Mouse (Mus musculus) kidney, adult 2 months (tissue): ENCODE results near the gene Oxct2a. TPM values are rescaled to one million over a fixed set of nuclear protein-coding genes. Genes with fewer than 3 reads are reported as not detected.
"Not testable (repeated sequence)": the region's sequence is repeated elsewhere in the genome, so short reads cannot be mapped to it uniquely, and the experiment has no call there.

Source experiments
- DNase-seq: peaks from one replicate; pipeline ENCODE4 v3.0.0; 2021
- H3K27ac ChIP-seq: fragments of 200-500 bp; 2 replicates; pipeline ENCODE4 v1.5.1; 2012; ENCODE audit warnings: low read depth, low read length, control low read depth, inconsistent platforms; ENCODE audit not compliant: insufficient read depth
- H3K27me3 ChIP-seq: fragments of 200-500 bp; replicated peaks from 2 replicates; pipeline ENCODE4 v1.6.1; 2012; ENCODE audit warnings: mild to moderate bottlenecking, moderate library complexity, low read length, inconsistent platforms; ENCODE audit not compliant: control insufficient read depth, insufficient read depth
- H3K36me3 ChIP-seq: fragments of 200-500 bp; 2 replicates; pipeline ENCODE4 v1.6.1; 2012; ENCODE audit warnings: mild to moderate bottlenecking, moderate library complexity, low read length, inconsistent platforms; ENCODE audit not compliant: control insufficient read depth, insufficient read depth
- H3K4me1 ChIP-seq: fragments of 200-500 bp; 2 replicates; pipeline ENCODE4 v1.6.1; 2011; ENCODE audit warnings: low read length; ENCODE audit not compliant: control insufficient read depth, insufficient read depth
- H3K4me3 ChIP-seq: fragments of 200-500 bp; 2 replicates; pipeline ENCODE4 v1.5.1; 2011; ENCODE audit warnings: mild to moderate bottlenecking, low read depth, low read length, control low read depth; ENCODE audit not compliant: insufficient read depth
- CTCF ChIP-seq: fragments of 200-500 bp; conservative IDR thresholded peaks from 2 replicates; pipeline ENCODE4 v1.5.1; 2011; ENCODE audit warnings: low read depth, mild to moderate bottlenecking, control low read depth, low read length, moderate library complexity, mixed read lengths; ENCODE audit not compliant: insufficient read depth, insufficient read length
- POLR2A ChIP-seq: fragments of 200-500 bp; IDR thresholded peaks from one replicate; pipeline ENCODE4 v1.6.1; 2011; ENCODE audit warnings: low read depth, low read length, control low read depth
- WGBS: fragments of 180-500 bp; shearing (Covaris S2); methylation state at CpG from one replicate; pipeline ENCODE4 v1.1.7; 2018; 5-methylcytosine and 5-hydroxymethylcytosine counted together
- polyA plus RNA-seq: library from polyadenylated mRNA; depleted of rRNA; stranded (reverse); fragments of >200 nt; gene quantifications from 2 replicates; pipeline ENCODE4 v1.2.3, GENCODE M21; 2012

Gene Oxct2a
- polyA plus RNA-seq, 1 experiment, result 0.11 TPM

DNA sequence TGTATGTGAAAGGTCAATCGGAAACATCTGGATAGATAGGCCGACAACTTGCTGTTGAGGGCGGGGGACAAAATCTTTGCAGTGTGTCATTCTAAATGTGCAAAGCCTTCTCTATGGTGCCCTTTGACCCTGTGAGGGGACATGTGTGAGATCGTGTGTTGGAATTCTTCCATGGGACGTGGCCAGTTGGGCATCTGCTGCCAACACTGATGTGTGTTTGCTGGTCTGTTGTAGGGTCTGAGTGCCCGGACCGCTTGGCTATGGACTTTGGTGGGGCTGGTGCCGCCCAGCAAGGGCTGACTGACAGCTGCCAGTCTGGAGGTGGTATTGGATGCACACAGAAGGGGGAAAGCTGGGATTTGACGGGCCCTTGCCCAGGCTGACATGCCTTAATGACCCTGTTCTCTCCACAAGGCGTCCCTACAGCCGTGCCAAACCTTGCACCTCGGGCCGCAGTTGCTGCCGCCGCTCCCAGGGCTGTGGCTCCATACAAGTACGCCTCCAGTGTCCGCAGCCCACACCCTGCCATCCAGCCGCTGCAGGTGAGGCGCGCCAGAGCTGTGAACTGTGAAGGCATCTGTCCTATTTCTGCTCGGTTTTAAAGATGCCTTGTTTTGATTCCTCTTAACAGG, 27.8 kb downstream of the Oxct2a start:
- no peak for DNase-seq
- H3K27ac ChIP-seq, result no peak overlapping the region
- WGBS, result 79% methylated on average over 21 of the region's 21 CpGs
- H3K4me3 ChIP-seq, result no peak overlapping the region
- peaks cover 10% of the 10 kb centered on the region for H3K36me3 ChIP-seq
- TF ChIP-seq CTCF, result no peak
- TF ChIP-seq POLR2A, result no peak
- H3K27me3 ChIP-seq, result no peaks in the 10 kb centered on the region
- H3K4me1 ChIP-seq, result no peaks in the 10 kb centered on the region

DNA sequence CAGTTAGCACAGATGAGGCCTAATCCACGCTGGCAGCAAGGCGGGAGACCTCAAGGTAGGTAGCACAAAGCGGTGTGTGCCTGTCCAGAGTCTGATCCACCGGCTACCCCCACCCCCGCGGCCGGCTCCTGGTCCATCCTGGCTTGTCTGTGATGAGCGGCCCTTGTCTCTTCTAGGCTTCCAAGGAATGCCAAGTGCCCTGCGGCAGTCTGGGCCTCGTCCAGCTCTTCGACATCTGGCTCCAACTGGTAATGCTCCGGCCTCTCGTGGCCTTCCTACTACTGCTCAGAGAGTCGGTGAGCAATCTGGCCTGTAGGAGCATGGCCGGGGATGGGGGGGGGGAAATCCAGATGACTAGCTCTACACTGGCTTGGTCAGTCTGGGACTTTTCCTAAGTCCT, 28.4 kb downstream of the Oxct2a start:
- peaks cover 11% of the 10 kb centered on the region for H3K36me3 ChIP-seq
- not testable (repeated sequence) for DNase-seq, H3K27ac ChIP-seq, H3K4me3 ChIP-seq, H3K4me1 ChIP-seq, H3K27me3 ChIP-seq
- 86% methylated on average over 15 of the region's 15 CpGs for WGBS

DNA sequence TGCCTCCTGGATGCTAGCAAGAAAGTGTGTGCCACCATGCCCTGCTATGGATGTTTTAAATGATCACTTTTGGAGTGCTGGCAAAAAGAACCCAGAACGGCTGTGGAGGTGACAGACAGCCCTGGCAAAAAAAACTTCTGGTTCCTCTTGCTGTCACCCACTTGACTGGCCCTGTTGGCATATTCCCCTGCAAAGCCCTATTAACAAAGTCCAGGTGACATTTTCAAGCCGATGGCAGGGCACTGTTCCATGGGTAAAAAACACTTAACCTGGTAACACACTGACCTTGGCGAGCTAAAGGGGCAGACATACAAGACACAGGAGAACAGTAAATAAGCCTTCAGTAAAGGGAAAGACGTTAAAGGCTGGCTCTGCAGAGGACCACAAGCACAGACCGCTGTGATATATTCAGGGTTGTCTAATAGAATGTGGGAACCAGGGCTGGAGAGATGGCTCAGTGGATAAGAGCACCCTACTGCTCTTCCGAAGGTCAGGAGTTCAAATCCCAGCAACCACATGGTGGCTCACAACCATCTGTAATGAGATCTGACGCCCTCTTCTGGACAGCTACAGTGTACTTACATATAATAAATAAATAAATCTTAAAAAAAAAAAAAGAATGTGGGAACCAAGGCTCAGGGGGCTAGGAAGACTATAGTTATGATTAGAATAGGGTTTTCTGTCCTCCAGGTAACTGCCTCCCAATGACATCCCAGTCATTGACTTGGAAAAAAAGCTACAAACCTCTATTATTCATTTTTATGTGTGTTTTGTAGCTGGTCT, 29.6 kb downstream of the Oxct2a start:
- DNase-seq, result no peak
- H3K4me3 ChIP-seq, result no peak overlapping the region
- H3K27ac ChIP-seq, result no peak overlapping the region
- peaks cover 11% of the 10 kb centered on the region for H3K36me3 ChIP-seq
- no peaks in the 10 kb centered on the region for H3K27me3 ChIP-seq
- H3K4me1 ChIP-seq, result no peaks in the 10 kb centered on the region
- TF ChIP-seq POLR2A (no peak), CTCF (no peak)
- WGBS, result 69% methylated on average over 7 of the region's 7 CpGs

DNA sequence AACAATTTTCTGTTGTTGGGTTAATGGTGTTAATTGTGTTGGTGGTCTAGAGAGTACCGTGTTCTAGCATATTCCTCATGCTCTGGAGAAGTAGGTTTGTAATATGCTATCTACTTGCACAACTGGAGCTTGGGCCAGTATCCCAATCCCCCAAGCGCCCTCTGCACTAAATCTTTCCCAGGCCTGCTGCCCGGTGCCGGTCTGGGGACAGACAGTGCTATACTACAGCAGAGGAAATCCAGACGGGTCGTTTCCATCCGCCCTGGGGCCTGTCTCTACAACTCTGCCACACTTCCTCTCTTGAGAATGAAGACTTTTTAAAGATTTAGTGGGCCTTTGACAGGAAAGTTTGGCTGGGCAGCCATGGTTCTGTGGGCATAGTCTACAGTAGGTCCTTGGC, 30.4 kb downstream of the Oxct2a start:
- H3K4me3 ChIP-seq, result no peak overlapping the region
- DNase-seq, result peak; percentile 39
- H3K4me1 ChIP-seq, result no peaks in the 10 kb centered on the region
- TF ChIP-seq CTCF (no peak), POLR2A (no peak)
- WGBS, result 79% methylated on average over 7 of the region's 7 CpGs
- H3K27ac ChIP-seq, result no peak overlapping the region
- no peaks in the 10 kb centered on the region for H3K27me3 ChIP-seq
- peaks cover 11% of the 10 kb centered on the region for H3K36me3 ChIP-seq

DNA sequence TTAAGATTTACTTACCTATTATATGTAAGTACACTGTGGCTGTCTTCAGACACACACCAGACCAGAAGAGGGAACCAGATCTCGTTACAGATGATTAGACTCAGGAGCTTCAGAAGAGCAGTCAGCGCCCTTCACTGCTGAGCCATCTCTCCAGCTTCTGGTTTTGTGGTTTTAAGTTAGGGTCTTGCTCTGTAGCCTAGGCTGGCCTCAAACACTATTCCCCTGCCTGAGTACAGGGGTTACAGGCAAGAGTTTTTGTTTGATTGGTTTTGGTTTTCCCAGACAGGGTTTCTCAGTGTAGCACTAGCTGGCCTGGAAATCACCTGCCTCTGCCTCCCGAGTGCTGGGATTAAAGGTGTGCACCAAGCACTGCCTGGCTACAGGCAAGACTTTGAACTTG, 31.0 kb downstream of the Oxct2a start:
- DNase-seq, result no peak
- no peak overlapping the region for H3K4me3 ChIP-seq
- 74% methylated on average over 3 of the region's 3 CpGs for WGBS
- H3K4me1 ChIP-seq, result no peaks in the 10 kb centered on the region
- H3K27me3 ChIP-seq, result no peaks in the 10 kb centered on the region
- no peak for TF ChIP-seq POLR2A
- no peak for TF ChIP-seq CTCF
- peaks cover 11% of the 10 kb centered on the region for H3K36me3 ChIP-seq
- no peak overlapping the region for H3K27ac ChIP-seq

DNA sequence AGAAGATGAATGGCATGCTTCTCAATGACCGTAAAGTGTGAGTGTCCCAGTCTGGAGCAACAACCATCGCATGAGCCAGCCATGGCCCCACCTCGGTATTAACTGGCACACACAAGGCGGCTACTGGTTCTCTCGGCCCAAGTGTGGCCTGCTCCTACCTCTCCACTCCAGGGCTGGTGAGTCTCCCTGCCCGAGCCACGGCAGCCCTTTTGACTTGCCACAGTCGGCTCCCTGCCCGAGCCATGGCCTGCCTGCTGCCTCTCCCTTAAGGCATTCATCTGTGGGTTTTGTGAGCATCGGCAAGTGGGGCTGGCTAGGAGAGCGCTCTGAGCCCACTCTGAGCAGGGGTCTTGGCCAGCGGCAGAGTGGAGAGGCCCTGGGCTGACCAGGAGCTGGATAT, 34.4 kb downstream of the Oxct2a start:
- Histone ChIP-seq H3K27me3 (no peaks in the 10 kb centered on the region), H3K4me3 (no peak overlapping the region), H3K4me1 (peaks cover 4% of the 10 kb centered on the region; the same call in 1 of the 2 replicates), H3K36me3 (peaks cover 11% of the 10 kb centered on the region), H3K27ac (no peak overlapping the region)
- 89% methylated on average over 12 of the region's 12 CpGs for WGBS
- no peak for DNase-seq
- no peak for TF ChIP-seq CTCF
- TF ChIP-seq POLR2A, result no peak

DNA sequence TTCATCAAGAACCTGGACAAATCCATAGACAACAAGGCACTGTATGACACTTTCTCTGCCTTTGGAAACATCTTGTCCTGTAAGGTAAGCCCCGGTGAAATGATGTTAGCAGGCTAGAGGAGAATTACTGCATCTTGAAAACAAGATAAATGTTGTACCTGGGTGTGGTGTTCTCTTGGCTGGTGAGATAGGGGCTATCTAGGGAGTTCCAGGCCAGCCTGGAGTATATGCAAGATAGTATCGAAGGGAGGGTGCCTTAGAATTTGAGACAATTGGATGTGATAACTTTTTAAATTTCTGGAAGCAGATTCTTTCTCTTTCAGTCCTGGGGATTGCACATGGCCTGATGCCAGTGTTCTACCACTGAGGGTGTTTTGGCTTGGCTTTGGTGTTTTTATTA, 36.6 kb downstream of the Oxct2a start:
- Histone ChIP-seq H3K27ac (no peak overlapping the region), H3K4me3 (no peak overlapping the region), H3K36me3 (peaks cover 5% of the 10 kb centered on the region; the same call in 1 of the 2 replicates), H3K27me3 (no peaks in the 10 kb centered on the region), H3K4me1 (peaks cover 4% of the 10 kb centered on the region; the same call in 1 of the 2 replicates)
- WGBS, result 90% methylated on average over 2 of the region's 2 CpGs
- TF ChIP-seq CTCF (no peak), POLR2A (no peak)
- no peak for DNase-seq
